Mouse (Mus musculus): ENCODE results near the gene Gm3629. TPM values are rescaled to one million over a fixed set of nuclear protein-coding genes. Genes with fewer than 3 reads are reported as not detected.
"Not testable (repeated sequence)": the region's sequence is repeated elsewhere in the genome, so short reads cannot be mapped to it uniquely, and the experiment has no call there.

Gene Gm3629
- polyA plus RNA-seq (2014; fragmentation: Nextera tagmentation; extraction: Ambion mirVana) = 0.56 TPM in 1 of 2 replicates, not detected in the other

GRCm38 (mm10) chr14:6590513-6590912, at the start of gene Gm3629:
TSS of gene Gm3629 (minus strand) at chr14:6590613.
- ATAC-seq (replicated peaks; ENCODE audit: low FRiP score); H3K4me2 ChIP-seq (ENCODE audit: low read depth, low read length, severe bottlenecking): not testable (repeated sequence)
- 45% methylated on average over 1 of the region's 2 CpGs for WGBS

DNA sequence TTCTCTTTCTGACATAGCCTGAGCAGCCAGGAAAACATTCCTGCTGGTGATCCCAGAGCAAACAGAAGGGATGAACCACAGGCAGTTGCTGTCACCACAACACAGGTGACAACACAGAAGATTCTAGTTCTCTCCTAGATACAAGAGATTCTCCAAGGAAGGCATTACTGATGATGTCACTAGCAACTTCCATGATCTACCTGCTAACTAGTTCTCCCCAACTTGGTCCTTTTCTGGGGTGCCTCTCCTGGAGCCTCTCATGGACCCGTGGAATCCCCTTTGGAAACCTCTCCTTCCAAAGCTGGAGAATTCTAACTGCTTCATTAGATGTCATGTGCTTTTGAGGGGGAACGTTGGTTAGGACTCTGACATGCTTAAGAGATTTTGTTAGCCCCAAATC, 31.9 kb upstream of the Gm3629 start, which contains the start of gene Gm3460:
Gene Gm3460, minus strand, starts transcription at position 101 of the 400 bp plus-strand sequence.
- not testable (repeated sequence) for H3K4me3 ChIP-seq (ENCODE audit: low read depth, low read length); H3K27ac ChIP-seq (ENCODE audit: low read depth, low read length); DNase-seq (ENCODE audit: low spot score); H3K36me3 ChIP-seq (ENCODE audit: control insufficient read depth, insufficient read depth, low read length); H3K9me3 ChIP-seq (ENCODE audit: control insufficient read depth, low read length); H3K27me3 ChIP-seq (ENCODE audit: control insufficient read depth, insufficient read depth, low read length); H3K4me2 ChIP-seq (ENCODE audit: low read depth, low read length, severe bottlenecking); H3K9ac ChIP-seq (ENCODE audit: low read length); H3K4me1 ChIP-seq (replicated peaks; ENCODE audit: control insufficient read depth, insufficient read depth, low read length); ATAC-seq (replicated peaks; ENCODE audit: low FRiP score)
- 75% methylated on average over 1 of the region's 2 CpGs for WGBS

More at GRCm38 (mm10) chr14:6590513-6590912, at the start of gene Gm3629:
- DNase-seq (ENCODE audit: low spot score); H3K4me1 ChIP-seq (replicated peaks; ENCODE audit: control insufficient read depth, insufficient read depth, low read length); H3K36me3 ChIP-seq (ENCODE audit: control insufficient read depth, insufficient read depth, low read length); H3K27ac ChIP-seq (ENCODE audit: low read depth, low read length); H3K9me3 ChIP-seq (ENCODE audit: control insufficient read depth, low read length); H3K27me3 ChIP-seq (ENCODE audit: control insufficient read depth, insufficient read depth, low read length); H3K9ac ChIP-seq (ENCODE audit: low read length); H3K4me3 ChIP-seq (ENCODE audit: low read depth, low read length): not testable (repeated sequence)

- not testable (repeated sequence) for DNase-seq (ENCODE audit: low spot score); H3K4me3 ChIP-seq (ENCODE audit: low read depth, low read length); H3K9ac ChIP-seq (ENCODE audit: low read length); H3K4me1 ChIP-seq (replicated peaks; ENCODE audit: control insufficient read depth, insufficient read depth, low read length); ATAC-seq (replicated peaks; ENCODE audit: low FRiP score); H3K36me3 ChIP-seq (ENCODE audit: control insufficient read depth, insufficient read depth, low read length); H3K27me3 ChIP-seq (ENCODE audit: control insufficient read depth, insufficient read depth, low read length); H3K9me3 ChIP-seq (ENCODE audit: control insufficient read depth, low read length); H3K4me2 ChIP-seq (ENCODE audit: low read depth, low read length, severe bottlenecking); H3K27ac ChIP-seq (ENCODE audit: low read depth, low read length)
- no CpG with 5 or more reads among the region's 1 CpGs for WGBS
Measured at GRCm38 (mm10) chr14:6606436-6606835, 16.0 kb upstream of the Gm3629 start.

DNA sequence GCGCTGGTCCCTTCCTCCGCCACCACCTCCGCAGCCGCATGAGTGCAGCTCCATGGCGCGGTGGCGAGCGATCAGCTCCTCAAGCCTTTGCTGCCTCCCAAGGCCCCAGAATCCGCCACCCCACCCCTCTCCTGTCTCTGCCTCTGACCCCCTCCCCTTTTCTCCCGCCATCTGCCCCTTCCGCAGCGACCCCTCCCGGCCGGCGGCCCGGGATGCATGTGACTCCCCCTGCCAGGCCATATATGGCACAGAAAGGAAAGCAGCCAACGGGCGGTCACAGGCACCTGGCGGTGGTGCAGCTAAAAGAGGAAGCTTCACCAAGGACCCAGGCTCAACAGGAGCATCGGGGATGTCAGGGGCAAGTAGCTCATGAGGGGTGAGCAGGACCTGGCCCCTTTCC, 14.6 kb upstream of the Gm3629 start:
- H3K27ac ChIP-seq (ENCODE audit: low read depth, low read length); H3K36me3 ChIP-seq (ENCODE audit: control insufficient read depth, insufficient read depth, low read length); H3K9me3 ChIP-seq (ENCODE audit: control insufficient read depth, low read length); H3K27me3 ChIP-seq (ENCODE audit: control insufficient read depth, insufficient read depth, low read length); ATAC-seq (replicated peaks; ENCODE audit: low FRiP score); H3K9ac ChIP-seq (ENCODE audit: low read length); H3K4me1 ChIP-seq (replicated peaks; ENCODE audit: control insufficient read depth, insufficient read depth, low read length): not testable (repeated sequence)
- DNase-seq (ENCODE audit: low spot score) = peak; percentile 78
- WGBS = 2% methylated on average over 11 of the region's 20 CpGs
- peak overlapping the region; percentile 31 for H3K4me3 ChIP-seq (ENCODE audit: low read depth, low read length)
- peak overlapping the region; percentile 52 for H3K4me2 ChIP-seq (ENCODE audit: low read depth, low read length, severe bottlenecking)

GRCm38 (mm10) chr14:6604551-6604950, 14.1 kb upstream of the Gm3629 start:
- not testable (repeated sequence) for H3K9me3 ChIP-seq (ENCODE audit: control insufficient read depth, low read length); H3K4me1 ChIP-seq (replicated peaks; ENCODE audit: control insufficient read depth, insufficient read depth, low read length); H3K27me3 ChIP-seq (ENCODE audit: control insufficient read depth, insufficient read depth, low read length); H3K36me3 ChIP-seq (ENCODE audit: control insufficient read depth, insufficient read depth, low read length); H3K9ac ChIP-seq (ENCODE audit: low read length); H3K27ac ChIP-seq (ENCODE audit: low read depth, low read length); ATAC-seq (replicated peaks; ENCODE audit: low FRiP score)
- Histone ChIP-seq H3K4me2 (ENCODE audit: low read depth, low read length, severe bottlenecking) (peak overlapping the region; percentile 52), H3K4me3 (ENCODE audit: low read depth, low read length) (peak overlapping the region; percentile 31)
- DNase-seq (ENCODE audit: low spot score) = peak; percentile 55
- 7% methylated on average over 20 of the region's 20 CpGs for WGBS

DNA sequence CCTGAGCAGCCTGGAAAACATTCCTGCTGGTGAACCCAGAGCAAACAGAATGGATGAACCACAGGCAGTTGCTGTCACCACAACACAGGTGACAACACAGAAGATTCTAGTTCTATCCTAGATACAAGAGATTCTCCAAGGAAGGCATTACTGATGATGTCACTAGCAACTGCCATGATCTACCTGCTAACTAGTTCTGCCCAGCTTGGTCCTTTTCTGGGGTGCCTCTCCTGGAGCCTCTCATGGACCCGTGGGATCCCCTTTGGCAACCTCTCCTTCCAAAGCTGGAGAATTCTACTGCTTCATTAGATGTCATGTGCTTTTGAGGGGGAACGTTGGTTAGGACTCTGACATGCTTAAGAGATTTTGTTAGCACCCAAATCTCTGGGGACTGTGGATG, 53.2 kb downstream of the Gm3629 start, which contains the start of gene Gm8356:
Gene Gm8356, minus strand, starts transcription at position 101 of the 400 bp plus-strand sequence.
- no CpG with 5 or more reads among the region's 2 CpGs for WGBS

More for the DNA sequence above, 53.2 kb downstream of the Gm3629 start, which contains the start of gene Gm8356:
- H3K4me3 ChIP-seq (ENCODE audit: low read depth, low read length); H3K9me3 ChIP-seq (ENCODE audit: control insufficient read depth, low read length); H3K4me1 ChIP-seq (replicated peaks; ENCODE audit: control insufficient read depth, insufficient read depth, low read length); H3K4me2 ChIP-seq (ENCODE audit: low read depth, low read length, severe bottlenecking); H3K9ac ChIP-seq (ENCODE audit: low read length); DNase-seq (ENCODE audit: low spot score); H3K36me3 ChIP-seq (ENCODE audit: control insufficient read depth, insufficient read depth, low read length); H3K27me3 ChIP-seq (ENCODE audit: control insufficient read depth, insufficient read depth, low read length); ATAC-seq (replicated peaks; ENCODE audit: low FRiP score); H3K27ac ChIP-seq (ENCODE audit: low read depth, low read length): not testable (repeated sequence)

Other genes starting within 250 kb of the Gm3629 start
- not detected in 2 replicates for gene Gm3618, start 246.9 kb downstream of the Gm3629 start, polyA plus RNA-seq (2014; fragmentation: Nextera tagmentation; extraction: Ambion mirVana)
- not detected in 2 replicates for gene Gm16440, start 200.3 kb downstream of the Gm3629 start, polyA plus RNA-seq (2014; fragmentation: Nextera tagmentation; extraction: Ambion mirVana)
- gene Gm3591, start 178.1 kb downstream of the Gm3629 start, polyA plus RNA-seq (2014; fragmentation: Nextera tagmentation; extraction: Ambion mirVana) = 1.3 and 2.5 TPM in 2 replicates
- not detected in 2 replicates for gene Gm3594, start 146.0 kb downstream of the Gm3629 start, polyA plus RNA-seq (2014; fragmentation: Nextera tagmentation; extraction: Ambion mirVana)
- not detected in 2 replicates for gene Gm8356, start 53.3 kb downstream of the Gm3629 start, polyA plus RNA-seq (2014; fragmentation: Nextera tagmentation; extraction: Ambion mirVana)
- gene Gm3460, start 31.8 kb upstream of the Gm3629 start, polyA plus RNA-seq (2014; fragmentation: Nextera tagmentation; extraction: Ambion mirVana) = not detected in 2 replicates
- gene Gm10251, start 93.6 kb upstream of the Gm3629 start, polyA plus RNA-seq (2014; fragmentation: Nextera tagmentation; extraction: Ambion mirVana) = not detected in 2 replicates
- not detected in 2 replicates for gene Gm8050, start 129.6 kb upstream of the Gm3629 start, polyA plus RNA-seq (2014; fragmentation: Nextera tagmentation; extraction: Ambion mirVana)
- gene Gm3636, start 151.7 kb upstream of the Gm3629 start, polyA plus RNA-seq (2014; fragmentation: Nextera tagmentation; extraction: Ambion mirVana) = 7.0 and 7.2 TPM in 2 replicates
- gene Gm8362, start 183.8 kb upstream of the Gm3629 start, polyA plus RNA-seq (2014; fragmentation: Nextera tagmentation; extraction: Ambion mirVana) = not detected in 2 replicates
- not detected in 2 replicates for gene Gm3642, start 249.7 kb upstream of the Gm3629 start, polyA plus RNA-seq (2014; fragmentation: Nextera tagmentation; extraction: Ambion mirVana)